Mouse (Mus musculus): ENCODE data around the gene Kcna5. TPM values are rescaled to one million over a fixed set of nuclear protein-coding genes. Genes with fewer than 3 reads are reported as not detected.

Kcna5 gene
- polyA plus RNA-seq, 1 experiment: 0.63 TPM

DNA sequence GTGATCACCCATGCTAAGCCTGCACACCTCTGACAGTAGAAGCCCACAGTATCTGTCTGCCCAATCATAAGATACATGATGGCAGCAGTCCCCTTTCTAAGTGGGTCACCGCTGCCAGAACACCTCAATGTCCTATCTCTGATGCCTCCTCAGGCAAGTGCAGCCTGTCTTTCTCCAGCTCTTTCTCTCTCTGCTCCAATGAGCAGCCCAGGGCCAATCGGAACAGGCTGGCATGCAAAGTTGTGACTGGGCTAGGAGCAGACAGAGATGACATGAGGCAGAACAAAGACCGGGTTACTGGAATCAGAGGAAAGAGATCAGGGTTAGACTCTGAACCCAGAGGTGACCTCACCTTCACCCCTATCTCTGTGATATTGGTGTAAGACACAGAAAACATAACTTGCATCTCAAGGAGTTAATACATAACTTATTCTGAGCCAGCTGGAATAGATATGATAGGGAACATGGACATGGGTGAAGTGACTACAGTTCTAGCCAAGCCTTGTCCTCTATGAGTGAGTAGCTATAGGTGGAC, 21.4 kb downstream of the Kcna5 start:
- H3K27ac ChIP-seq (ENCODE audit: insufficient read depth, low read depth, low read length): no peak overlapping the region
- H3K4me3 ChIP-seq (ENCODE audit: low read depth, low read length): no peak overlapping the region
- no peaks in the 10 kb centered on the region for H3K27me3 ChIP-seq (ENCODE audit: control insufficient read depth, insufficient read depth, low read length)
- TF ChIP-seq POLR2A (IDR thresholded peaks at IDR 0.05; ENCODE audit: low read depth, low read length) (no peak), CTCF (IDR thresholded peaks at IDR 0.05; ENCODE audit: extremely low read depth, insufficient read length, insufficient replicate concordance, low read depth, low read length) (no peak)
- H3K36me3 ChIP-seq (ENCODE audit: control insufficient read depth, insufficient read depth, low read length): no peaks in the 10 kb centered on the region
- H3K4me1 ChIP-seq (ENCODE audit: control insufficient read depth, insufficient read depth, insufficient read length, low read length): no peaks in the 10 kb centered on the region
- 56% methylated on average over 3 of the region's 3 CpGs for WGBS

GRCm38 (mm10) chr6:126513154-126513553, 22.1 kb downstream of the Kcna5 start:
- Histone ChIP-seq H3K4me3 (ENCODE audit: low read depth, low read length) (no peak overlapping the region), H3K4me1 (ENCODE audit: control insufficient read depth, insufficient read depth, insufficient read length, low read length) (no peaks in the 10 kb centered on the region), H3K27ac (ENCODE audit: insufficient read depth, low read depth, low read length) (no peak overlapping the region), H3K36me3 (ENCODE audit: control insufficient read depth, insufficient read depth, low read length) (no peaks in the 10 kb centered on the region), H3K27me3 (ENCODE audit: control insufficient read depth, insufficient read depth, low read length) (no peaks in the 10 kb centered on the region)
- TF ChIP-seq POLR2A (IDR thresholded peaks at IDR 0.05; ENCODE audit: low read depth, low read length): no peak
- TF ChIP-seq CTCF (IDR thresholded peaks at IDR 0.05; ENCODE audit: extremely low read depth, insufficient read length, insufficient replicate concordance, low read depth, low read length): no peak
- WGBS: 90% methylated on average over 3 of the region's 3 CpGs

DNA sequence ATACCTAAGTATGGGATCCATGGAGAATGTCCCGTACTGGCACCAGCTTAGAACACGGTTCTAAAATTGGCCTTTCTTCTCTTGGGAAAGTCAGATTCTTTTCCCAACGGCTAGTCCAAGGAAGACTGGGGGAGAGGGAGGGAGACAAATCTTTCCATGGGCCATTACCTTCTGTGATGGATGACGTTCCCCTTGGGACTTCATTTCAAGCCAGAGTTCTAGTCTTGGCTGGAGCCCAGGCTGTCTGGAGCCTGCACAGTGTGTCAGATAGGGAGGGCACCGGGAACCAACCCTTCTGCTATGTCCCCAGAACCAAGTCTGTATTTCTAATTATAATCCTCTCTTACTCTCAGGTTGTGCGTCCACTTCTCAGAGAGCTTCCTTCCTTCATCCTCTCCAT, 26.5 kb downstream of the Kcna5 start:
- 79% methylated on average over 6 of the region's 6 CpGs for WGBS
- H3K27me3 ChIP-seq (ENCODE audit: control insufficient read depth, insufficient read depth, low read length): no peaks in the 10 kb centered on the region
- no peaks in the 10 kb centered on the region for H3K36me3 ChIP-seq (ENCODE audit: control insufficient read depth, insufficient read depth, low read length)
- TF ChIP-seq POLR2A (IDR thresholded peaks at IDR 0.05; ENCODE audit: low read depth, low read length): no peak
- no peak for TF ChIP-seq CTCF (IDR thresholded peaks at IDR 0.05; ENCODE audit: extremely low read depth, insufficient read length, insufficient replicate concordance, low read depth, low read length)
- no peak overlapping the region for H3K4me3 ChIP-seq (ENCODE audit: low read depth, low read length)
- no peak overlapping the region for H3K27ac ChIP-seq (ENCODE audit: insufficient read depth, low read depth, low read length)
- no peaks in the 10 kb centered on the region for H3K4me1 ChIP-seq (ENCODE audit: control insufficient read depth, insufficient read depth, insufficient read length, low read length)

GRCm38 (mm10) chr6:126503920-126504319, 31.3 kb downstream of the Kcna5 start:
- Histone ChIP-seq H3K27me3 (ENCODE audit: control insufficient read depth, insufficient read depth, low read length) (no peaks in the 10 kb centered on the region), H3K4me3 (ENCODE audit: low read depth, low read length) (no peak overlapping the region), H3K4me1 (ENCODE audit: control insufficient read depth, insufficient read depth, insufficient read length, low read length) (no peaks in the 10 kb centered on the region), H3K27ac (ENCODE audit: insufficient read depth, low read depth, low read length) (no peak overlapping the region), H3K36me3 (ENCODE audit: control insufficient read depth, insufficient read depth, low read length) (no peaks in the 10 kb centered on the region)
- 74% methylated on average over 8 of the region's 8 CpGs for WGBS
- TF ChIP-seq POLR2A (IDR thresholded peaks at IDR 0.05; ENCODE audit: low read depth, low read length) (no peak), CTCF (IDR thresholded peaks at IDR 0.05; ENCODE audit: extremely low read depth, insufficient read length, insufficient replicate concordance, low read depth, low read length) (no peak)

DNA sequence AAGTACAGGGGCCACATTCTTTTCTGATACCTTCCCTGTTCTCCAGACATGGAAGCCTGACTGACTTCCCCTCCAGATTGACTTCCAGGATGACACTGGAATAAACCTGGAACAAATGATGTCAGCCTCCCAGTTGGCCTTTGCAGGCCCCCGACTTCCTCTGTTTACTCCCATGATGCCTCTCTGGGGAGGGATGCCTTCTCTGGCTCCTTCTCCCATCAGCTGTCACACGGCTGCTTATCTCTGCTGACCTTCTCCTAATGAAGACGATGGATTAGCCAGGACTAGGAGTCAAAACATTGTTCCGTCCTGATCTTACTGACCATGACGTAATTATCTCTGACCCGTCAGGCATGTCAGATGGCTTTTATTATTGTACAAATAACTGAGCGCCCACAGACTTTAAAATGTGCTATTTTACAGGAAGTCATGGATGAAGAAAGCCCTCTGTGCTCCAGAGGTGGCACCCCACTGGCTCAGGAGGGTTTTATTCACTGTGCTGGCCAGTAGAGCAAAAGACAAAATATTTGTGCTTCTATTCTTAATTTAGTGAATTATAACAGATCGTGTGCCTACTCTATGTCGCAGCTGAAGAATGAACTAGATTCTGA, 32.4 kb downstream of the Kcna5 start:
- 52% methylated on average over 9 of the region's 9 CpGs for WGBS
- no peaks in the 10 kb centered on the region for H3K27me3 ChIP-seq (ENCODE audit: control insufficient read depth, insufficient read depth, low read length)

DNA sequence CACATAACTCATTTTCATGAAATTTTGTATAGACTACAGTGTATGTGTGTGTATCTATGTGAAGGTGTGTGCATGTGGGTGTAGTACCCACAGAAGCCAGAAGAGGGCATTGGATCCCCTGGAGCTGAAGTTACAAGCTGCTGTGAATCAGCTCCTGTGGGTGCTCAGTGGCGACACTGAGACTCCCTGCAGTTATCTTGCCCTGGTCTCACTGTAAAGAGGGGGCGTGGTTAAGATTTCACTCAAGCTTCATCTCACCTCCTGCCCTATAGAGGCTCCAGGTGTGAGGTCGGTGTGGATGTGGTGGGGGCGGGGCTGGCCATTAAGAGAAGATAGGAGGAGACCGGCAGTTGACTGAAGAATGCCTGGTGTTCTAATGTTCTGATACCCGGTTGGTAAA, 34.2 kb downstream of the Kcna5 start:
- Histone ChIP-seq H3K27me3 (ENCODE audit: control insufficient read depth, insufficient read depth, low read length) (no peaks in the 10 kb centered on the region), H3K4me3 (ENCODE audit: low read depth, low read length) (no peak overlapping the region), H3K4me1 (ENCODE audit: control insufficient read depth, insufficient read depth, insufficient read length, low read length) (no peaks in the 10 kb centered on the region), H3K36me3 (ENCODE audit: control insufficient read depth, insufficient read depth, low read length) (no peaks in the 10 kb centered on the region), H3K27ac (ENCODE audit: insufficient read depth, low read depth, low read length) (no peak overlapping the region)
- TF ChIP-seq POLR2A (IDR thresholded peaks at IDR 0.05; ENCODE audit: low read depth, low read length) (no peak), CTCF (IDR thresholded peaks at IDR 0.05; ENCODE audit: extremely low read depth, insufficient read length, insufficient replicate concordance, low read depth, low read length) (no peak)
- 80% methylated on average over 6 of the region's 6 CpGs for WGBS

More for the DNA sequence above, 32.4 kb downstream of the Kcna5 start:
- TF ChIP-seq POLR2A (IDR thresholded peaks at IDR 0.05; ENCODE audit: low read depth, low read length): no peak
- TF ChIP-seq CTCF (IDR thresholded peaks at IDR 0.05; ENCODE audit: extremely low read depth, insufficient read length, insufficient replicate concordance, low read depth, low read length): no peak
- Histone ChIP-seq H3K4me3 (ENCODE audit: low read depth, low read length) (no peak overlapping the region), H3K4me1 (ENCODE audit: control insufficient read depth, insufficient read depth, insufficient read length, low read length) (no peaks in the 10 kb centered on the region), H3K27ac (ENCODE audit: insufficient read depth, low read depth, low read length) (no peak overlapping the region), H3K36me3 (ENCODE audit: control insufficient read depth, insufficient read depth, low read length) (no peaks in the 10 kb centered on the region)

DNA sequence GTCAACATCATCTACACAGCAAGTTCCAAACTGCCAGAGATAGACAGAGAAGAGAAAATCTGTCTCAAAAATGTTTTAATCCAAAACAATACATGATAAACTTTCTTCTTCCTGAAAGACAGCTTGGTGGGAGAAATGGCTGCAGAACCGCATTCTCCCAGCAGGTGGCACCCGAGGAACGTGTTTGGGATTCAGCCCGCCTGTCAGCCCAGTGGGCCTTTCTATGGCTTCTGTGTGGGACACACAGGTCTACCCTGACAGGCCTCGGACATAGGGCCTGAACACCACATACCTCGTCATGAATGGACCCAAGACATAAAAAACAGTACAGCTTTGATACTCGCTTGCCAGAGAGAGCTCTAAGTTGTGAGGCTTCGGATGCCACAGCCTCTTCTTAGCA, 35.1 kb downstream of the Kcna5 start:
- WGBS: 14% methylated on average over 8 of the region's 8 CpGs
- H3K27me3 ChIP-seq (ENCODE audit: control insufficient read depth, insufficient read depth, low read length): no peaks in the 10 kb centered on the region
- no peak overlapping the region for H3K27ac ChIP-seq (ENCODE audit: insufficient read depth, low read depth, low read length)
- H3K4me3 ChIP-seq (ENCODE audit: low read depth, low read length): no peak overlapping the region
- TF ChIP-seq CTCF (IDR thresholded peaks at IDR 0.05; ENCODE audit: extremely low read depth, insufficient read length, insufficient replicate concordance, low read depth, low read length) (peak; percentile 71; the same call in 1 of the 2 replicates), POLR2A (IDR thresholded peaks at IDR 0.05; ENCODE audit: low read depth, low read length) (no peak)
- H3K36me3 ChIP-seq (ENCODE audit: control insufficient read depth, insufficient read depth, low read length): no peaks in the 10 kb centered on the region
- H3K4me1 ChIP-seq (ENCODE audit: control insufficient read depth, insufficient read depth, insufficient read length, low read length): no peaks in the 10 kb centered on the region
